Comparison of ENCODE assay signal across 18 mouse cellular contexts in the genomic region with DNA sequence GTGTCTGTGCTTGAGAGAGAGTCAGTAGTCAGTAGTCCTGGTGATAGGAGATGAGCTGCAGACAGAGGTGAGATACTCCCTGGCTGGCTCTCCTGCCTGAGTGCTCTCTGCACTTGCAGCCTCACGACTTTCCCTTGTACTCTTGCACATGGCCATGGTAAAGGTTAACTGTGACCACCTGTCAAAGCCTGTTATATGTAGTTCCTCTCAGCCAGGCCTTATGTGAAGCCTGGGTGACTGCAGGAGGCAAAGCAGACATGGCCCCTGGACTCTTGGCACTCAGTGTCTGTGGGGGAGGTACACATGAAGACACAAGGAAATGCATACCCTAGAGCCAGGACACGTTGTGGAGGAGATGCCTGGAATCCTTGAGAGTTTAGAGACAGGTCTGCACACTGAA. TPM values are rescaled to one million over a fixed set of nuclear protein-coding genes. Genes with fewer than 3 reads are reported as not detected.
DNase-seq lines count a peak whose midpoint lies in the region; ATAC-seq and TF ChIP-seq lines count a peak whose summit lies in the region.
"Had no signal": no experiment of that assay in that cellular context is flagged by ENCODE, and none has a peak within 500 bp of the region (broad histone marks: within the 10 kb centered on the region; RNA-seq: fewer than 3 reads in every experiment).

No protein-coding gene starts in this region.

- H3K27me3 ChIP-seq in liver, adult 2 months (ENCODE audit: control insufficient read depth, insufficient read depth, low read length) = no peaks in the 10 kb centered on the region
- H3K27me3 ChIP-seq in liver, embryonic 12.5 days (replicated peaks) = no peaks in the 10 kb centered on the region
- no peaks in the 10 kb centered on the region for H3K27me3 ChIP-seq in forebrain, postnatal 0 days (ENCODE audit: insufficient read depth, low read length)
- H3K27me3 ChIP-seq: embryonic facial prominence, embryonic 13.5 days; forebrain, embryonic 12.5 days; limb, embryonic 15.5 days; lung, embryonic 15.5 days; neural tube, embryonic 15.5 days had no signal

- TF ChIP-seq POLR2A in liver, adult 2 months (IDR thresholded peaks at IDR 0.05; ENCODE audit: extremely low read depth, insufficient read depth, low read length) = no peak

- H3K79me2 ChIP-seq in liver, adult 2 months (ENCODE audit: control insufficient read depth, insufficient read depth, low read length) = no peaks in the 10 kb centered on the region

- peaks cover 17% of the 10 kb centered on the region for H3K4me1 ChIP-seq in liver, adult 2 months (ENCODE audit: control insufficient read depth, insufficient read depth, low read length)
- 0 out of 2 replicates have a peak, but pooled peaks cover 4% of the 10 kb centered on the region for H3K4me1 ChIP-seq in liver, embryonic 12.5 days
- no peaks in the 10 kb centered on the region for H3K4me1 ChIP-seq in forebrain, postnatal 0 days (ENCODE audit: insufficient read depth)
- H3K4me1 ChIP-seq: limb, embryonic 15.5 days; lung, embryonic 15.5 days had no signal

- no peak overlapping the region for H3K9ac ChIP-seq in liver, adult 2 months (ENCODE audit: low read depth, low read length)
- H3K9ac ChIP-seq in liver, embryonic 12.5 days = no peak overlapping the region
- no peak overlapping the region for H3K9ac ChIP-seq in forebrain, postnatal 0 days
- H3K9ac ChIP-seq: embryonic facial prominence, embryonic 13.5 days; forebrain, embryonic 12.5 days; limb, embryonic 15.5 days; lung, embryonic 15.5 days; neural tube, embryonic 15.5 days had no signal

- peak overlapping the region; percentile 69 for H3K27ac ChIP-seq in liver, adult 2 months (replicated peaks; ENCODE audit: insufficient read depth, low read depth, low read length)
- H3K27ac ChIP-seq in liver, embryonic 12.5 days = no peak overlapping the region
- no peak overlapping the region for H3K27ac ChIP-seq in left cerebral cortex, adult 2 months
- no peak overlapping the region for H3K27ac ChIP-seq in forebrain, postnatal 0 days (ENCODE audit: low read depth, low read length)
- H3K27ac ChIP-seq: embryonic facial prominence, embryonic 13.5 days; forebrain, embryonic 12.5 days; hindbrain, postnatal 0 days; limb, embryonic 15.5 days; lung, embryonic 15.5 days; neural tube, embryonic 15.5 days had no signal

- no peak for TF ChIP-seq CTCF in liver, adult 2 months (IDR thresholded peaks at IDR 0.05; ENCODE audit: low read depth, low read length)
- TF ChIP-seq CTCF in left cerebral cortex, adult 2 months (IDR thresholded peaks at IDR 0.05) = no peak
- TF ChIP-seq CTCF in forebrain, postnatal 0 days (IDR thresholded peaks at IDR 0.05; ENCODE audit: low read depth) = no peak

- peak; percentile 31 to 51 for DNase-seq in cerebellum, postnatal 10 days
- no peak for DNase-seq in cerebellum, postnatal 36 days
- peak; percentile 51 for DNase-seq in liver, adult 2 months (ENCODE audit: extremely low read depth, low read depth, low spot score)
- DNase-seq in kidney, postnatal 10 days = peak; percentile 64
- DNase-seq in yolk sac, embryonic 10.5 days (ENCODE audit: low spot score) = peak; percentile 64
- no peak for DNase-seq in left cerebral cortex, adult 2 months (ENCODE audit: extremely low spot score in 1 of 2, low spot score in 2 of 2)
- no peak for DNase-seq in forebrain, postnatal 0 days
- DNase-seq: cerebellum, adult 9-10 months; spleen, adult 18-20 months; thymus, postnatal 36 days had no signal

- intact Hi-C loops in left cerebral cortex, adult 2 months (cut with DNase I) = no loop called here

- H3K9me3 ChIP-seq in liver, embryonic 12.5 days (replicated peaks) = peaks cover 6% of the 10 kb centered on the region; the same call in 1 of the 2 replicates
- no peaks in the 10 kb centered on the region for H3K9me3 ChIP-seq in forebrain, postnatal 0 days (ENCODE audit: low read length)
- H3K9me3 ChIP-seq: forebrain, embryonic 12.5 days; limb, embryonic 15.5 days; lung, embryonic 15.5 days; neural tube, embryonic 15.5 days had no signal

- no peak overlapping the region for H3K4me2 ChIP-seq in liver, embryonic 12.5 days
- H3K4me2 ChIP-seq in forebrain, postnatal 0 days (ENCODE audit: low read depth) = no peak overlapping the region
- H3K4me2 ChIP-seq: embryonic facial prominence, embryonic 13.5 days; forebrain, embryonic 12.5 days; limb, embryonic 15.5 days; lung, embryonic 15.5 days; neural tube, embryonic 15.5 days had no signal

- no peaks in the 10 kb centered on the region for H3K36me3 ChIP-seq in liver, adult 2 months (ENCODE audit: control insufficient read depth, insufficient read depth, low read length)
- no peaks in the 10 kb centered on the region for H3K36me3 ChIP-seq in liver, embryonic 12.5 days
- H3K36me3 ChIP-seq in forebrain, postnatal 0 days (ENCODE audit: insufficient read depth) = no peaks in the 10 kb centered on the region
- H3K36me3 ChIP-seq: embryonic facial prominence, embryonic 13.5 days; forebrain, embryonic 12.5 days; limb, embryonic 15.5 days; lung, embryonic 15.5 days; neural tube, embryonic 15.5 days had no signal

- no peak for ATAC-seq in liver, embryonic 12.5 days
- no peak for ATAC-seq in forebrain, postnatal 0 days
- ATAC-seq: hindbrain, postnatal 0 days had no signal

- no peak overlapping the region for H3K4me3 ChIP-seq in liver, adult 2 months (ENCODE audit: insufficient read depth, low read depth, low read length)
- H3K4me3 ChIP-seq in liver, embryonic 12.5 days = no peak overlapping the region
- H3K4me3 ChIP-seq in left cerebral cortex, adult 2 months = no peak overlapping the region
- H3K4me3 ChIP-seq in forebrain, postnatal 0 days (ENCODE audit: low read depth, low read length) = no peak overlapping the region
- H3K4me3 ChIP-seq: embryonic facial prominence, embryonic 13.5 days; forebrain, embryonic 12.5 days; limb, embryonic 15.5 days; lung, embryonic 15.5 days; neural tube, embryonic 15.5 days had no signal

- 10% methylated on average over 2 of the region's 2 CpGs for WGBS in liver, adult 2 months
- 17% methylated on average over 2 of the region's 2 CpGs for WGBS in liver, embryonic 12.5 days (ENCODE audit: insufficient replicate concordance)
- 55% methylated on average over 2 of the region's 2 CpGs for WGBS in forebrain, postnatal 0 days

RNA-seq across cellular contexts. Expression of a gene that starts 40.3 kb away (rescaled TPM):
- 0.07 TPM in 1 of 2 replicates, not detected in the other for total RNA-seq in liver, adult 2 months (2014; rRNA removed)
- polyA plus RNA-seq in liver, adult 2 months (2012; rRNA removed) = not detected in 2 replicates
- polyA plus RNA-seq in liver, embryonic 12.5 days (2016; fragmentation: Nextera tagmentation; extraction: Ambion mirVana) = 0.06 TPM in 1 of 2 replicates, not detected in the other
- total RNA-seq in left cerebral cortex, adult 2 months (2021) = 1 to 10 TPM; 4.2 to 4.9 TPM
- total RNA-seq in forebrain, postnatal 0 days (2014; rRNA removed) = 1.5 TPM in 2 replicates
- 0.40 and 0.61 TPM in 2 replicates for polyA plus RNA-seq in forebrain, postnatal 0 days (2015; fragmentation: Nextera tagmentation; extraction: Ambion mirVana)
- total RNA-seq: megakaryocyte, adult 5-6 weeks had no signal

Comparison
In these comparisons a context has a peak if more than half of its experiments do, and no peak if none do; other contexts are left out.
1. DNase-seq: peak in cerebellum, postnatal 10 days (2 of 2), liver, adult 2 months (single experiment), kidney, postnatal 10 days (single experiment) and yolk sac, embryonic 10.5 days (single experiment); none in cerebellum, postnatal 36 days (0 of 2), left cerebral cortex, adult 2 months (0 of 2) and forebrain, postnatal 0 days (single experiment).